Mouse (Mus musculus): ENCODE results near the gene Phldb2. TPM values are rescaled to one million over a fixed set of nuclear protein-coding genes. Genes with fewer than 3 reads are reported as not detected.

The Phldb2 gene
- polyA plus RNA-seq, 1 experiment from 2014 or later, result 9.5 TPM

- TF ChIP-seq CTCF (IDR thresholded peaks at IDR 0.05; ENCODE audit: low read depth), result no peak
- peaks cover 5% of the 10 kb centered on the region; the same call in 1 of the 2 replicates for H3K4me1 ChIP-seq (replicated peaks; ENCODE audit: control insufficient read depth, insufficient read depth, low read length)
- no peaks in the 10 kb centered on the region for H3K9me3 ChIP-seq (ENCODE audit: control insufficient read depth)
- ATAC-seq, result 0 out of 2 replicates have a peak, but pooled peaks have one; percentile 25
- H3K27me3 ChIP-seq (replicated peaks; ENCODE audit: control insufficient read depth, insufficient read depth, low read length), result no peaks in the 10 kb centered on the region
- no peak overlapping the region for H3K27ac ChIP-seq (ENCODE audit: low read depth, low read length)
- no peak overlapping the region; the same call in 1 of the 2 replicates for H3K4me2 ChIP-seq (replicated peaks; ENCODE audit: low read depth)
- H3K9ac ChIP-seq (ENCODE audit: low read depth, low read length), result no peak overlapping the region
- H3K4me3 ChIP-seq (ENCODE audit: low read depth, low read length), result no peak overlapping the region
- WGBS, result 32% methylated on average over 4 of the region's 4 CpGs
- H3K36me3 ChIP-seq (ENCODE audit: control insufficient read depth, insufficient read depth), result no peaks in the 10 kb centered on the region
These were observed 122.1 kb downstream of the Phldb2 start for GRCm38 (mm10) chr16:45831094-45831872.

- TF ChIP-seq CTCF (IDR thresholded peaks at IDR 0.05; ENCODE audit: low read depth), result no peak
- Histone ChIP-seq H3K4me3 (ENCODE audit: low read depth, low read length) (no peak overlapping the region), H3K9me3 (ENCODE audit: control insufficient read depth) (no peaks in the 10 kb centered on the region), H3K27ac (ENCODE audit: low read depth, low read length) (no peak overlapping the region), H3K36me3 (ENCODE audit: control insufficient read depth, insufficient read depth) (no peaks in the 10 kb centered on the region), H3K9ac (ENCODE audit: low read depth, low read length) (no peak overlapping the region), H3K4me1 (replicated peaks; ENCODE audit: control insufficient read depth, insufficient read depth, low read length) (peaks cover 5% of the 10 kb centered on the region; the same call in 1 of the 2 replicates), H3K4me2 (replicated peaks; ENCODE audit: low read depth) (no peak overlapping the region), H3K27me3 (replicated peaks; ENCODE audit: control insufficient read depth, insufficient read depth, low read length) (no peaks in the 10 kb centered on the region)
- no peak for ATAC-seq
- 49% methylated on average over 11 of the region's 11 CpGs for WGBS
These were observed 123.1 kb downstream of the Phldb2 start for GRCm38 (mm10) chr16:45830096-45830866.

- Histone ChIP-seq H3K4me3 (ENCODE audit: low read depth, low read length) (no peak overlapping the region), H3K36me3 (ENCODE audit: control insufficient read depth, insufficient read depth) (0 out of 2 replicates have a peak, but pooled peaks cover 6% of the 10 kb centered on the region), H3K9ac (ENCODE audit: low read depth, low read length) (no peak overlapping the region), H3K27me3 (replicated peaks; ENCODE audit: control insufficient read depth, insufficient read depth, low read length) (no peaks in the 10 kb centered on the region), H3K4me2 (replicated peaks; ENCODE audit: low read depth) (no peak overlapping the region), H3K9me3 (ENCODE audit: control insufficient read depth) (no peaks in the 10 kb centered on the region), H3K27ac (ENCODE audit: low read depth, low read length) (no peak overlapping the region), H3K4me1 (replicated peaks; ENCODE audit: control insufficient read depth, insufficient read depth, low read length) (0 out of 2 replicates have a peak, but pooled peaks cover under 1% of the 10 kb centered on the region)
- no peak for ATAC-seq
- no peak for TF ChIP-seq CTCF (IDR thresholded peaks at IDR 0.05; ENCODE audit: low read depth)
- WGBS, result 85% methylated on average over 10 of the region's 10 CpGs
These were observed 128.1 kb downstream of the Phldb2 start for GRCm38 (mm10) chr16:45825309-45825708.

GRCm38 (mm10) chr16:45824025-45824424, 129.4 kb downstream of the Phldb2 start:
- TF ChIP-seq CTCF (IDR thresholded peaks at IDR 0.05; ENCODE audit: low read depth), result no peak

GRCm38 (mm10) chr16:45819911-45820310, 133.5 kb downstream of the Phldb2 start:
- Histone ChIP-seq H3K36me3 (ENCODE audit: control insufficient read depth, insufficient read depth) (0 out of 2 replicates have a peak, but pooled peaks cover 3% of the 10 kb centered on the region), H3K9me3 (ENCODE audit: control insufficient read depth) (no peaks in the 10 kb centered on the region), H3K9ac (ENCODE audit: low read depth, low read length) (no peak overlapping the region), H3K4me1 (replicated peaks; ENCODE audit: control insufficient read depth, insufficient read depth, low read length) (no peaks in the 10 kb centered on the region), H3K4me2 (replicated peaks; ENCODE audit: low read depth) (no peak overlapping the region), H3K27me3 (replicated peaks; ENCODE audit: control insufficient read depth, insufficient read depth, low read length) (no peaks in the 10 kb centered on the region), H3K4me3 (ENCODE audit: low read depth, low read length) (no peak overlapping the region), H3K27ac (ENCODE audit: low read depth, low read length) (no peak overlapping the region; the same call in 1 of the 2 replicates)
- 81% methylated on average over 4 of the region's 4 CpGs for WGBS
- ATAC-seq, result no peak
- no peak for TF ChIP-seq CTCF (IDR thresholded peaks at IDR 0.05; ENCODE audit: low read depth)

More at GRCm38 (mm10) chr16:45824025-45824424, 129.4 kb downstream of the Phldb2 start:
- H3K9ac ChIP-seq (ENCODE audit: low read depth, low read length), result no peak overlapping the region
- 65% methylated on average over 4 of the region's 4 CpGs for WGBS
- H3K4me3 ChIP-seq (ENCODE audit: low read depth, low read length), result no peak overlapping the region
- H3K9me3 ChIP-seq (ENCODE audit: control insufficient read depth), result no peaks in the 10 kb centered on the region
- no peak overlapping the region for H3K4me2 ChIP-seq (replicated peaks; ENCODE audit: low read depth)
- no peaks in the 10 kb centered on the region for H3K4me1 ChIP-seq (replicated peaks; ENCODE audit: control insufficient read depth, insufficient read depth, low read length)
- H3K27ac ChIP-seq (ENCODE audit: low read depth, low read length), result no peak overlapping the region
- ATAC-seq, result no peak
- H3K27me3 ChIP-seq (replicated peaks; ENCODE audit: control insufficient read depth, insufficient read depth, low read length), result no peaks in the 10 kb centered on the region
- 0 out of 2 replicates have a peak, but pooled peaks cover 6% of the 10 kb centered on the region for H3K36me3 ChIP-seq (ENCODE audit: control insufficient read depth, insufficient read depth)

GRCm38 (mm10) chr16:45817795-45818194, 135.6 kb downstream of the Phldb2 start:
- 76% methylated on average over 3 of the region's 3 CpGs for WGBS
- Histone ChIP-seq H3K27ac (ENCODE audit: low read depth, low read length) (no peak overlapping the region), H3K4me3 (ENCODE audit: low read depth, low read length) (no peak overlapping the region), H3K9ac (ENCODE audit: low read depth, low read length) (no peak overlapping the region), H3K9me3 (ENCODE audit: control insufficient read depth) (no peaks in the 10 kb centered on the region), H3K4me1 (replicated peaks; ENCODE audit: control insufficient read depth, insufficient read depth, low read length) (no peaks in the 10 kb centered on the region), H3K4me2 (replicated peaks; ENCODE audit: low read depth) (no peak overlapping the region), H3K36me3 (ENCODE audit: control insufficient read depth, insufficient read depth) (no peaks in the 10 kb centered on the region; the same call in 1 of the 2 replicates), H3K27me3 (replicated peaks; ENCODE audit: control insufficient read depth, insufficient read depth, low read length) (no peaks in the 10 kb centered on the region)
- ATAC-seq, result no peak
- TF ChIP-seq CTCF (IDR thresholded peaks at IDR 0.05; ENCODE audit: low read depth), result no peak

All from intestine, postnatal 0 days (tissue).